Mouse (Mus musculus): ENCODE results near the gene Gpc3. TPM values are rescaled to one million over a fixed set of nuclear protein-coding genes. Genes with fewer than 3 reads are reported as not detected.

Gene Gpc3
- total RNA-seq (2017): 1.5 and 1.8 TPM in 2 replicates

DNA sequence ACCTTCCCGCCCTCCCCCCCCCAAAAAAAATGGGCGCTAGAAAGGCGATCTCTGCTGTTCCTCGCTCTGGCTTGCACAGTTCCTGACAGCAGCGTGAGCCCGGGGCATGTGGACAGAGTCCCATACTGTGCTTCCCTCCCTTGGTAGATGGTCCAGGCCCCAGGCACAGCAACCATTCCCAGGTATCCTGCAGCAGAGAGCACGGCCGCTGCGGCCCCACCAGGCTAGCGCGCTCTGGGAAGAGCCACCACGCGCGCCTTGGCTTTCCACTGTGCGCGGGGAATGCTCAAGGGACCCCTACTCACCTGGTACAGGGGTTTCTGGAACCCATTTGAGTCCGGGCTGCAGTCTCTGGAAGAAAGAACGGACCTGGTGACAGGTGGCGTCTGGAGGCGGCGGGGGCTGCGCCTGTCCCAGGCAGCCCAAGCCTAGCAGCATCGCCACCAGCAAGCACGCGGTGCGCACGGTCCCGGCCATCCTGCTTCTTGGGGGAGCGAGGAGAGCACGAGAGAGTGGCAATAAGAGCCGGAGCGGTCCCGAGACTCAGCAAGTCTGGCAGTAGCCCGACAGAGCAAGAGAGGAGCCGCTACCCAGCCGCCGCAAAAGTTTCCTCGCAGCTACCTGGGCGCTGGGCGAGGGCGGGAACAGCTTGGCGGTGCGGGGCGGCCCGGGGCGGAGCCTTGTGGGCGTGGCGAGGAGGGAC, at the start of gene Gpc3:
Gpc3 (minus strand) TSS at position 623 of the 703 bp plus-strand sequence.
- peak in 1 of 2 experiments; percentile 91 for ATAC-seq (replicated peaks in 1 of 2; ENCODE audit: insufficient read depth in 1 of 2, low FRiP score in 2 of 2, low TSS enrichment in 1 of 2, low read depth in 1 of 2, poor library complexity in 2 of 2, severe bottlenecking in 2 of 2)

DNA sequence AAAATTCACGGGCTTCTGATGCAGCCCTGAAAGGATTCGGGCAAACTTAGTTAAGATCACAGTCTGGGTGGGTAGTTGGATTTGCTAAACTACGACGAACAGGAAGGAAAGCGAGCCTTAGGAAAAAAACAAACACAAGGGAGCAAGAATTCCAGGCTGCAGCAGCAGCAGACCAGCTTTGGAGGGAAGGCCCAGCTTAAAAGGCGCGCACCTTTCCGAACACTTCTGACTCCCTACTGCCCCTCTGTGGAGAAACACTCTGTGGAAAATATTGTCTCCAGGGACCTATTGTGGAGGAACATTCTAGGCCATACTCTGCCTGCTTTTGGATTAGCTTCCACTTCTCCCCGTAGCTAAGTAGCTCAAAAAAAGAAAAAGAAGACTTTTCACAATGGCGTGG, 38.2 kb upstream of the Gpc3 start:
- peak; percentile 37 to 62; a peak in 2 of 4 replicates for ATAC-seq (replicated peaks in 1 of 2; ENCODE audit: insufficient read depth in 1 of 2, low FRiP score in 2 of 2, low TSS enrichment in 1 of 2, low read depth in 1 of 2, poor library complexity in 2 of 2, severe bottlenecking in 2 of 2)

DNA sequence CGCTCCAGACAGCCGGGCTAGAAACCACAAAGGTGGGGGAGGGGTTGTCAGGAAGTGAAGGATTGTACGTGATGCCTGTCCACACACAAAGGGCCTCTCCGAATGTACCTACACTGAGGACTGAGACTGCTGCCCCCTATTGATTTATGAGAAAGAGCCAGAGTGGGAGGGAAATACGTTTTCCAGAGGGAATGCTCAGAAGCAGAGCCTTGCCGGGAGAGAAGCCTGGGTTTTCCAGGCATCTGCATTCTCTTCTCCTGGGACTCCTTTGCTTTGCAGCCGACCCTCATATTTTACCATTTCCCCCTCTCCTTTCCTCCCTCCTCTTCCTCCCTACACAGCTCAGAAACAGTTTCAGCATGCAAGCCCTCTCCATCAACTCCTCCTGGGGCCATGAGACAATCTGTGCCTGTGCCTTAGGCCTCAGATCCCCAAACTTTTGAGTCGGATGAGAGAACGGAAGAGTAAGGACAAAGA, 37.8 kb upstream of the Gpc3 start:
- 0 out of 4 replicates have a peak, but pooled peaks have one; percentile 36 to 46 for ATAC-seq (replicated peaks in 1 of 2; ENCODE audit: insufficient read depth in 1 of 2, low FRiP score in 2 of 2, low TSS enrichment in 1 of 2, low read depth in 1 of 2, poor library complexity in 2 of 2, severe bottlenecking in 2 of 2)

DNA sequence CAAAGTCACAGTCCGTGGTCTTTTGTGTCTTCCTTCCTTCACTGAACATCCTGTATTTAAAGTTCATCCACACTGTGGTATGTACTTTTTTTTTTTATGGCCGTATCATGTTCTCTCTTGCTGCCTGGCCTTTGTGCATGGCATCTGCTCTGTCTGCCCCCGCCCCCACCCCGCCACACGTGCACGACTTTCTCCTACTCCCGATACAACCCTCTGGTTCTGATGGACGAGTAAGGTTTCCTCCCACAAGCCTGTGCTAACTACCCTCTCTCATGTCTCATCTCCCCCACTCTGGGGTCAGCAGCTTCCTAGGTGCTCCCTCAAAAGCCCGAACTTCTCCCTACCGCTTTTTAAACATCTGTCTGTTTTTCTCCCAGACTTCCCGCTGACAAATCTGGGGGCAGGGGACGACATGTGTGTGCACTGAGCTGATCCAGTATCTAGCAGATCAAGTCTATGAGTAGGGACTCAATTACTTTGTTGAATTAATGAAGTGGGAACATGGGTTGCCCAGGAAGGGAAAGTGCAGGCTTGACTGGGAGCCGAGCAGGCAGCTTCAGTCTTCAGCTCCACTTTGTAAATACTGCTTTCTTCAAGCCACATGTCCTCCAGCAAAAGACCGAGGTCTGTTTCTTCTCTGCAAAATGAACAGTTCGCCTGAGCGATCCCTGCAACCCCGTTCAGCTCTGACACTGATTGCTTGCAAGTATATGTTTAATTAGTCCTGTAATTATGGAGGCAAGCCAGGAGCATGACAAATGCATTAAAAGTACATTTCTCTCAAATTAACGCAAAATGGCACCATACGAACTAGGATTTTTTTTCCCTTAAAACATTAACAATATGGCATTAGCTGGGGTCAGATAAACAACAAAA, 35.4 kb upstream of the Gpc3 start:
- no peak for ATAC-seq (replicated peaks in 1 of 2; ENCODE audit: insufficient read depth in 1 of 2, low FRiP score in 2 of 2, low TSS enrichment in 1 of 2, low read depth in 1 of 2, poor library complexity in 2 of 2, severe bottlenecking in 2 of 2)

DNA sequence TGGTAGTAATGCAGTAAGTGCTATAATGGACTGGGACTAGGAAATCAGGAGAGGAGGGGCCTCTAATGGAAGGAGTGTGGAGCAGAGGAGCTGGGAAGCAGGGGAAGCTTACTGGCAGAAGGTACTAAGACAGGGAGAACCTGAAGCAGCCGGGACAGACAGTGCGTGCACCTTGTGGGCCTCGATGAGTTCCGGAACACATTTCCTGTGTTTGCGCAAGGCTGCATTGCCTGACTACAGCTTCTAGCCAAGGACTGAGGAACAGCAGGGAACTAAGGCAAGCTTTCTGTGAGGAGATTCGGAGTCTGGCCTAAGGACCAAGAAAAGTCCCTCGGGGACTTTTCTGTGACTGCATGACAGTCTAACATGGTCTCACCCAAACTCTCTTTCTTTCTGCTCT, 30.6 kb upstream of the Gpc3 start:
- ATAC-seq (replicated peaks in 1 of 2; ENCODE audit: insufficient read depth in 1 of 2, low FRiP score in 2 of 2, low TSS enrichment in 1 of 2, low read depth in 1 of 2, poor library complexity in 2 of 2, severe bottlenecking in 2 of 2): peak; percentile 69 to 82; a peak in 3 of 4 replicates

DNA sequence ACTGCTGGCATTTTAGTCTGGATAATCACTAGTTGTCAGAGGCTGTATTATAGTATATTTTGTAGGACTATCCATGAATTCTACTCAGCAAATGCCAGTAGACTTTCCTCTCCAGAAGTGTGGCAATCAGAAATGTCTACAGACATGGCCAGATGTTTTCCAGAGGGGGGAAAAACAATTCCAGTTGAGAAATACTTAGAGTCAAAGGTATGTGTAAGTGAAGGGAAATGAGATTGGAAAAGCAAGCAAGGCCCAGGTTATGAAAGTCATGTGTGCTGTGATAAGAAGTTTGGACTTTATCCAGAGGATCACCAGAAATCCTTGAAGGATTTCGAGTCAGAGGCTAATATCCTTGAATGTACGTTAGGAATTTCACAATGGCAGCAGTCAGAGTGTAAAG, 29.6 kb upstream of the Gpc3 start:
- no peak for ATAC-seq (replicated peaks in 1 of 2; ENCODE audit: insufficient read depth in 1 of 2, low FRiP score in 2 of 2, low TSS enrichment in 1 of 2, low read depth in 1 of 2, poor library complexity in 2 of 2, severe bottlenecking in 2 of 2)

DNA sequence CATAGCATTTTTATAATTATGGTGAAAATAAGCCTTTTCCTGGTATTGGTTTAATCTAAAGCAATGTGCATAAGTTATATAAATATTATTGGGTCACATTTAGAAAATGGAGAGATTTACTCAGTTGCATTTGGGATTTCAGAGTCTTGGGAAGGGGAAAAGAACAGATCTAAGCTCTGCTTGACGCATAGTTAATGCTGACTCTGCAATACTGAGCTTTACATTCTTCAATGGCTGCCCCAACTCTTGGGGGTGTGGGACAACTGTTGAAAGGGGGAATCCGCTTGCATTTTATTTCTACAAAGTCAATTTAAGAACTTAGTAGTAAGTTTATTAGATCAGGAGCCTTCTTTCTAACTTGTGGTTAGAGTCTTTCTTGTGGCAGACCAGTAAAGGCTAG, 28.4 kb upstream of the Gpc3 start:
- no peak for ATAC-seq (replicated peaks in 1 of 2; ENCODE audit: insufficient read depth in 1 of 2, low FRiP score in 2 of 2, low TSS enrichment in 1 of 2, low read depth in 1 of 2, poor library complexity in 2 of 2, severe bottlenecking in 2 of 2)

DNA sequence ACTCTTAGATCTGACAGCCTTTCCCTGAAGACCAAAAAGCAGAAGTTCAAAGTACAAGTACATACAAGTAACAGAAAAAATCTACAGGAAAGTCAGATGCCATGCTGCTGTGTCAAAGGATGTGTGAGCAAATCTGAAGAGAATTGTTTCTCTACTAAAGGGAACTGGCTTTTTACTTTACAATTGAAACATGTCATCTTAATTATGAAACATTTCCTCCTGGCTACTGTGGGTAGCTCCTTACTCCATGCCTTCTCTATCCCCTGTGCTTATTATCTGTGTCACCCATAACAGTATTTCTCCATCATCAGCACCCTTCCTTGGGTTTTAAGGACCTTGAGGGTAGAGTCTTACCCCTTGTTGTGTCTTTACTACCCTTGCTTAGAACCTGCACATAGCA, 23.7 kb upstream of the Gpc3 start:
- peak; percentile 37 to 53; a peak in 2 of 4 replicates for ATAC-seq (replicated peaks in 1 of 2; ENCODE audit: insufficient read depth in 1 of 2, low FRiP score in 2 of 2, low TSS enrichment in 1 of 2, low read depth in 1 of 2, poor library complexity in 2 of 2, severe bottlenecking in 2 of 2)

DNA sequence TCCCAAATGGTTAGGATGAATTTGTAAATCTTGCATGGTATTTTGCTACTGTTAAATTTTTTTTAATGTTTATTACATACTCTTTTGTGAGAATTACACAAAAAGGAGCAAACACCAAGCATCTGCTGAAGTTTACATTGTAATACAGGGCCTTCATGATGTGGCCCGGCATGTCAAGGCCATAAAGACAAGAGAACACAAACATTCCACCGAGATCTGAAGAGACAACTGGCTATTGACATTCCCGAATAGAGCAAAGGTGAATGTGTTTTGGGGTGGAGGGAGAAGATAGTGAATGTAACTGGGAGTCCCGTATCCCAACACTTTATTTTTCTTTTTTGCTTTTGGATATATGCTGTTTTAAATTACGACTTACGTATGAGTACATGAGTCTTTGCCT, 20.2 kb upstream of the Gpc3 start:
- no peak for ATAC-seq (replicated peaks in 1 of 2; ENCODE audit: insufficient read depth in 1 of 2, low FRiP score in 2 of 2, low TSS enrichment in 1 of 2, low read depth in 1 of 2, poor library complexity in 2 of 2, severe bottlenecking in 2 of 2)

DNA sequence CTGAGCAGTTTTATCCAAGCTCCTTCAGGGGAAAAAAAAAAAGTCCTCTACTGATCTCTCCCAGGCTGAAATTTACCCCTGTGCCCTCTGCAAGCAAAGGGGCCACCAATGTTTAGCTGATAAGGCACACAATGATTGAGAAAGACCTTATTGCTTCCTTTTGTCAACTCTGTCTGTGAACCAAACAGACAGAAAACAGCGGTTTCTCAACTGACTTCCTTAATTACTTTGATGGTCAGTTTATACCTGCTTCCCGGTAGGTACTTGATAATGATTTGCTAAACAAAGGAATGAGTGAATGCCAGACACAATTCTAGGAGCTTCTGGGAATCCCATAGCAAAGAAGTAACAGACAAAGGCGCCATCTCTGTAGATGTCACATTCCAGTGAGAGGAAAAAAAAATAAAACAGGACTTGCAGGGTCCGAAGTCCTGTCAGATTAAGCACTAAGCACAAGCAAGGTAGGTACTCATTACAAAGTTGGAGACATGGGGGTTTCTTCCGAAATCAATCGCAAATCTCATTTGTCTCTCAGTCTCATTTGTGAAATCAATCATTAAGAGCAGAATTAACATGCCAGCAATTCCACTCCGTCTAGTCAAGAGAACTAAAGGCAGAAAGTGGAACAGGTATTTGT, 19.1 kb upstream of the Gpc3 start:
- no peak; a peak in 1 of 4 replicates for ATAC-seq (replicated peaks in 1 of 2; ENCODE audit: insufficient read depth in 1 of 2, low FRiP score in 2 of 2, low TSS enrichment in 1 of 2, low read depth in 1 of 2, poor library complexity in 2 of 2, severe bottlenecking in 2 of 2)

DNA sequence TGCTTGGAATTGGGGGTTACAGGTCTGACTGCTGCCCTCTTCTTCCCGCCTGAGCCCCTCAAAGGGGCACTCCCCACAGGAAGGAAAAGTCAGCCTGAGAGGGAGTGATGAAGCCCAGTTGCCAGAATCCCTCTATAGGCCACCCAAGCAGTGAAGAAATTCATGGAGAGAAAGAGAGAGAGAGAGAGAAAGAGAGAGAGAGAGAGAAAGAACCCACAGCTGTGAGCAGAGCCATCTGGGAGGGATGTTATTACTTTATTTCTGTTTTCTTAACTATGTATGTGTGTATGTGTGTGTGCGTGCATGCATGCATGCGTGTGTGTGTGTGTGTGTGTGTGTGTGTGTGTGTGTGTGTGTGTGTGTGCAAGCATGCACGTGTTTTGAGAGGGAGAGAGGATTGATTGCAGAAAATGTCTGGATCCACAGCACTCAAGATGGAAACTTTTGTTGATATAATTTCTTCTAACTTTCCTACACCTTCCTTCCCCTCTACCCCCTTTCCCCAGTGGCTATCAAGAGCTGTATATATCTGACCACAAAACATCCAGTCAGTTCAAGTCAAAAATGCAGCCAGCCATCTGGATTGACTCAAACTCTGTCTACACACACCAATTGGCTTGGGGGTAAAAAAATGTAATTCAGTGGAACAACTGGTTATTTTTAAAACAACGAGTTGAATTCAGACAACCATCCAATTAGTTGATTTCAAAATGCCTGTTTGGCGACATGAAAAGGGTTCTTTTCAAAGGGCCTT, 13.4 kb upstream of the Gpc3 start:
- ATAC-seq (replicated peaks in 1 of 2; ENCODE audit: insufficient read depth in 1 of 2, low FRiP score in 2 of 2, low TSS enrichment in 1 of 2, low read depth in 1 of 2, poor library complexity in 2 of 2, severe bottlenecking in 2 of 2): no peak

DNA sequence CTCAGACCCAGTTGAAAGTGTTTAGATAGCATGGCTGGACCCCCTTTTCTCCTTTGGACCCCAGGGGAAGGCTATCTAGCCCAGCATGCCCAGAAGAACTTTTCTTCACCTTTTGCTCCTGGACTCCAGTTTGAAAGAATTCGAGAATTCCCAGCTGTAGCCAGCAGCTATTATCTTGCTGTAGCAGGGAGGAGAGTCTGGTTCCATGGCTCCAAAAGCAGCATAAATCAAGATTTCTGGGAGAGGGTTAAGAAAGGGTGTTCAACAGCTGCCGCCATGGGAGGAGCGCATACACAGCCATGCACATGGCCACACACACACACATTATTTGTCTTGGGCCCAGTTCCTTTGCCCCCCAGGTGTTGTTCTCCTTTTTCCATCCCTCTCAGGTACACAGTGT, 4.1 kb upstream of the Gpc3 start:
- ATAC-seq (replicated peaks in 1 of 2; ENCODE audit: insufficient read depth in 1 of 2, low FRiP score in 2 of 2, low TSS enrichment in 1 of 2, low read depth in 1 of 2, poor library complexity in 2 of 2, severe bottlenecking in 2 of 2): no peak

DNA sequence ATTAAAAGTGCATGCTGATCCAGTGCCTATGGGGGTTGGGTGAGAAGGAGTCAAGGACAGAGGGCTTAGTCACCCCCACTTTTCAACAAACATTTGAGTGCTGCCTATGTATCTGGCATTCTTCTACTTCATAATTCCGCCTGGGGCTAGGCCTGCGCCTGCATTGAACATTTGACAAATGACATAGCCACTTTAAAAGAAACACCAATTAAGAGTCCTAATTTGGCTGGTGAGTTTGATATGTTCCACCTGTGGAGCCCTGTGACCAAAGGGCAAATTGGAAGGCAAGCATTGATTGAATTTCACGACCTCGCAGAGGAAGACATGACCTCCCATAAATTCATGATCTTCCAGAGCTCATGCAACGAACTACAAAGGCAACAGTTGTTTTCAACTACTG, 2.4 kb upstream of the Gpc3 start:
- no peak for ATAC-seq (replicated peaks in 1 of 2; ENCODE audit: insufficient read depth in 1 of 2, low FRiP score in 2 of 2, low TSS enrichment in 1 of 2, low read depth in 1 of 2, poor library complexity in 2 of 2, severe bottlenecking in 2 of 2)

DNA sequence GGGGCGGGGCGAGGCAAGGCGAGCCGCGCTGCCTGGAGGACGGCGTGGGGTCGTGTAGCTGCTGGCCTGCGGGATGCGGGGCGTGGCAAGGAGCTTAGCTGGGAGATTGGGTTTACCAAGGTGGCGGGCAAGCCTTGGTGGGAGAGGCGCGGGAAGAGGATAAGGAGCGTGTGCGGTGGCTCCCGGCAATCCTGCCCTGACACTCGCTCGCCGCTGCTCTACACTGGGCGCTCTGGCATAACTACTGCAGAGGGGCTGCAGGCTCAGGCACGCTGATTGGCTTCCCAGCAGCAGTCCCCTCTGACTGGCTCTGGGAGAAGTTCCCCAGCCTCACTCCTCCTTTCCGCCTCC, 256 bp upstream of the Gpc3 start:
- peak; percentile 80 to 81 for ATAC-seq (replicated peaks in 1 of 2; ENCODE audit: insufficient read depth in 1 of 2, low FRiP score in 2 of 2, low TSS enrichment in 1 of 2, low read depth in 1 of 2, poor library complexity in 2 of 2, severe bottlenecking in 2 of 2)

DNA sequence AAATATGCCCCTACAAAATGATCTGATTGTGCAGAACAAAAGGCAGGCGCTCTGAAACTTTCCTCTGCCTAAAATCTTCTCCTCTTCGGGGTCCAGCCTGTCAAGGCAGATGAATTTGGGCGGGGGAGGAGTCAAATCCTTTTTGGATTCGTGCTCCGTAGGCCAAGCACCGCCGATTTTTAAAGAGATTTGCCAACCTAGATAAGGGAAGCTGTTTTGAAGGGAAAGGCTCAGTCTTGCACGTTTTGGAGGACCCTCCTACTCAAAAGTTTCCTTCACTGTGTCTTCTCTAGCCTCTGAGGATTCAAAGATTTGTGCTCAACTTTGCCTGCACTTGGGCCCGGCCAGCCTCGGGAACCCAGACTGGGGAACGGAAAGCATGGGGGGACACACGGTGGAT, 944 bp downstream of the Gpc3 start:
- ATAC-seq (replicated peaks in 1 of 2; ENCODE audit: insufficient read depth in 1 of 2, low FRiP score in 2 of 2, low TSS enrichment in 1 of 2, low read depth in 1 of 2, poor library complexity in 2 of 2, severe bottlenecking in 2 of 2): no peak

DNA sequence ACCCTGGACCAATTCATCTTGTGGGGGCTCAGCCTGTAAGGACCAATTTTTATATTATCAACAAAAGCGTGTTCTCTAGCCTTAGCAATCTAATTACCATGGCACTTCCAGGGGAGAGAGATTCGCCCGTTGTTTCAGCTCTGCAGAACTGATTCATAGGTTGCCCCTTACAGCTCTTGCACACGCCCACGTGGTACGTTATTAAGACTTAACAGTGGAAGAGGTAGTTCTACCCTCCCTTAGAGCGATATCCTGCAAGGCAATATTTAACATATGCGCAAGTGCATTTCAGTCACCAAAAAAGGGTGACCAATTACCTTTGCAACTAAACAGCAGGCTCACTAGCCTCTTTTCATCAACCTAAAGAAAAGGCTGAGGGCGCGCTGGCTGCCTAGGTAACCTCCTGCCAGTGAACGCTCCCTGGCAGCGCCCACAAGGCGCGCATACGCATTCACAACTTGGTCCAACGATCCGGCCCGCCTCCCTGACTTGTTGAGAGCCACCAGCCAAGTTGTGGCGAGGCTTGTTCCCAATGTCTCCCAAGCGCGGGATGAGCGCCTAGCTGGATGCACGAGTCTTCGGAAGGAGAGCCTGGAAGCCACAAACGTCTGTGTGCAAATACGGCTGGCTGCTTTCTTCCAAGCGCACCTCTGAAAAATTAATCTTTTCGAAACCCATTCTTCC, 1.6 kb downstream of the Gpc3 start:
- ATAC-seq (replicated peaks in 1 of 2; ENCODE audit: insufficient read depth in 1 of 2, low FRiP score in 2 of 2, low TSS enrichment in 1 of 2, low read depth in 1 of 2, poor library complexity in 2 of 2, severe bottlenecking in 2 of 2): peak; percentile 23 to 60; a peak in 2 of 4 replicates

DNA sequence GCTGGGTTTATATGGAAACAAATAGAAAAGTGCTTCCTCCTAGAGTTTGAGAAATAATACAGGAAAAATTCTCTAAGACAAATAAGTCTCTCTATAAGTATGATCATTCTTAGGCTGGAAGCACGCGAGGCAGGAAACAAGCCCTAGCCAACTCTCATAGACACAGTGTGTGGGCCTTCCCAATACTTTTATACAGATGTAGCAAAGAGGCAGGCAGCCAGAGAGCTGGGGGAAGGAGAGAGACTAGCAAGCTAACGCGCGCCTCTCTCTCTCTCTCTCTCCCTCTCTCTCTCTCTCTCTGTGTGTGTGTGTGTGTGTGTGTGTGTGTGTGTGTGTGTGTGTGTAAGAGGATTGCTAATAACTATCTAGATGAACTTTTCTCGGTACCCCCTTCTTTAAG, 2.2 kb downstream of the Gpc3 start:
- ATAC-seq (replicated peaks in 1 of 2; ENCODE audit: insufficient read depth in 1 of 2, low FRiP score in 2 of 2, low TSS enrichment in 1 of 2, low read depth in 1 of 2, poor library complexity in 2 of 2, severe bottlenecking in 2 of 2): no peak

Data from hematopoietic stem cell, adult 5-6 weeks (primary cell).